Mouse (Mus musculus): ENCODE results near the gene Anapc11.

DNA sequence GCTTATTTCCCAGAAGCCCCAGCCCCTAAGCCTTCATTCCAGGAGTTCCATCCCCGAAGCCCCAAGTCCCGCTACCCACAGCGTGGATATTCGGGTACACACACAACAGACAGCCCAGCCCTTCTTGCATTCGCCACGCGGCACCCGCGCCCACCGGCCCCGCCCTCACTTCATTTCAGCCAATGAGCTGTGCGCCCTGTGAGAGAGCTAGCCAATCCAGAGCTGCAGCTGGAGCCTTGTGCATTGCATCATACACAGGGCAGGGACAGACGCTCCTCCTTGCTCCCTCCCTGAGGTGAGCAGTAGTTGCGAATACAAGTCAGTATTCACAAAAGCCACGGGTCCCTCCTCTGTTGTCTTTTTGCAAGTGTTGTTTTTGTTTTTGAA, 45.4 kb downstream of the Anapc11 start, which contains the start of gene Pycr1:
- TF ChIP-seq CTCF (IDR thresholded peaks at IDR 0.05; ENCODE audit: extremely low read depth, insufficient read length, insufficient replicate concordance, low read depth, low read length) (no peak), POLR2A (IDR thresholded peaks at IDR 0.05; ENCODE audit: low read depth, low read length) (no peak)

Data from small intestine, adult 2 months (tissue).